Mouse (Mus musculus) C2C12 (cell line): Measurements from ENCODE around the gene Hes7. TPM values are rescaled to one million over a fixed set of nuclear protein-coding genes. Genes with fewer than 3 reads are reported as not detected.

Experiments used
- H3K27me3 ChIP-seq: one replicate; pipeline ENCODE4 v1.6.1; 2011; ENCODE audit not compliant: control insufficient read depth, insufficient read depth, insufficient read length
- H3K36me3 ChIP-seq: one replicate; pipeline ENCODE4 v1.6.1; 2011; ENCODE audit not compliant: control insufficient read depth, insufficient read depth
- H3K4me3 ChIP-seq: one replicate; pipeline ENCODE4 v1.5.1; 2011; ENCODE audit warnings: mild to moderate bottlenecking, control low read depth; ENCODE audit not compliant: poor library complexity, insufficient read depth, severe bottlenecking
- H3K79me2 ChIP-seq: one replicate; pipeline ENCODE4 v1.6.1; 2011; ENCODE audit not compliant: control insufficient read depth, insufficient read depth
- H3K79me3 ChIP-seq: one replicate; pipeline ENCODE4 v1.6.1; 2011; ENCODE audit warnings: low read depth, control low read depth
- H3ac ChIP-seq: one replicate; pipeline ENCODE3; 2011; ENCODE audit warnings: low read depth; ENCODE audit not compliant: control insufficient read depth, insufficient read length
- CEBPB ChIP-seq: IDR thresholded peaks from one replicate; pipeline ENCODE4 v1.6.1; 2011; ENCODE audit warnings: low read depth, mild to moderate bottlenecking, control low read depth, moderate library complexity
- CTCF ChIP-seq: IDR thresholded peaks from one replicate; pipeline ENCODE4 v1.5.1; 2011; ENCODE audit not compliant: control insufficient read depth, insufficient read depth, insufficient read length
- FOSL1 ChIP-seq: IDR thresholded peaks from one replicate; pipeline ENCODE4 v1.8.0; 2011; ENCODE audit warnings: mild to moderate bottlenecking, low read length; ENCODE audit not compliant: poor library complexity, insufficient read depth, severe bottlenecking
- MAX ChIP-seq: IDR thresholded peaks from one replicate; pipeline ENCODE4 v1.6.1; 2011; ENCODE audit warnings: mild to moderate bottlenecking, control low read depth
- MYOD1 ChIP-seq: IDR thresholded peaks from one replicate; pipeline ENCODE4 v1.6.1; 2011; ENCODE audit warnings: low read depth; ENCODE audit not compliant: control insufficient read depth, insufficient read length
- MYOG ChIP-seq: IDR thresholded peaks from one replicate; pipeline ENCODE4 v1.6.1; 2011; ENCODE audit not compliant: control insufficient read depth, insufficient read length; ENCODE audit errors: extremely low read depth
- USF1 ChIP-seq: IDR thresholded peaks from one replicate; pipeline ENCODE4 v1.6.1; 2011; ENCODE audit warnings: low read depth, mild to moderate bottlenecking, control low read depth, moderate library complexity
- polyA plus RNA-seq: library from polyadenylated mRNA; unstranded; fragments of >200 nt; fragmentation: generic; extraction: Trizol; gene quantifications from one replicate; pipeline ENCODE4 v1.2.1, GENCODE M21; 2012; ENCODE audit warnings: missing spikeins

The Hes7 gene
- polyA plus RNA-seq, 1 experiment = 0.06 TPM

- H3K27me3 ChIP-seq = no peaks in the 10 kb centered on the region
- H3K79me3 ChIP-seq = no peaks in the 10 kb centered on the region
- H3K4me3 ChIP-seq = peak overlapping the region; percentile 35
- H3K79me2 ChIP-seq = no peaks in the 10 kb centered on the region
- peak overlapping the region; percentile 52 for H3ac ChIP-seq
- TF ChIP-seq MAX (no peak), MYOD1 (no peak), MYOG (no peak), CEBPB (peak; percentile 13), USF1 (peak; percentile 57), CTCF (peak; percentile 32), FOSL1 (no peak)
- no peaks in the 10 kb centered on the region for H3K36me3 ChIP-seq
Measured at GRCm38 (mm10) chr11:69125041-69125851, 5.0 kb downstream of the Hes7 start.

- H3K4me3 ChIP-seq = peak within 1 kb of the TSS; percentile 35
- peak within 1 kb of the TSS; percentile 52 for H3ac ChIP-seq
- no peaks in the 10 kb centered on the region for H3K79me3 ChIP-seq
- no peaks in the 10 kb centered on the region for H3K36me3 ChIP-seq
- TF ChIP-seq FOSL1 (no peak), MAX (no peak), USF1 (no peak), CEBPB (no peak), MYOG (no peak), CTCF (no peak), MYOD1 (no peak)
- H3K27me3 ChIP-seq = no peaks in the 10 kb centered on the region
- no peaks in the 10 kb centered on the region for H3K79me2 ChIP-seq
Measured at GRCm38 (mm10) chr11:69125852-69125918, 5.5 kb downstream of the Hes7 start, which contains the start of gene Aloxe3. Gene Aloxe3 (plus strand): TSS chr11:69125896.

GRCm38 (mm10) chr11:69125919-69126705, 5.9 kb downstream of the Hes7 start:
- Histone ChIP-seq H3K27me3 (no peaks in the 10 kb centered on the region), H3K79me2 (no peaks in the 10 kb centered on the region), H3K4me3 (peak overlapping the region; percentile 35), H3K36me3 (no peaks in the 10 kb centered on the region), H3K79me3 (no peaks in the 10 kb centered on the region), H3ac (peak overlapping the region; percentile 37)
- TF ChIP-seq FOSL1 = no peak
- TF ChIP-seq MAX = no peak
- TF ChIP-seq MYOG = no peak
- TF ChIP-seq CTCF = no peak
- TF ChIP-seq MYOD1 = no peak
- TF ChIP-seq USF1 = no peak
- TF ChIP-seq CEBPB = no peak

- no peaks in the 10 kb centered on the region for H3K79me3 ChIP-seq
- H3K79me2 ChIP-seq = no peaks in the 10 kb centered on the region
- no peak for TF ChIP-seq CTCF
- H3K4me3 ChIP-seq = no peak overlapping the region
- no peaks in the 10 kb centered on the region for H3K27me3 ChIP-seq
- no peak overlapping the region for H3ac ChIP-seq
- H3K36me3 ChIP-seq = no peaks in the 10 kb centered on the region
Measured at GRCm38 (mm10) chr11:69126706-69127095, 6.5 kb downstream of the Hes7 start.

GRCm38 (mm10) chr11:69128426-69129122, 8.4 kb downstream of the Hes7 start:
- no peak for TF ChIP-seq MYOD1
- no peak for TF ChIP-seq CTCF
- TF ChIP-seq CEBPB = no peak
- no peak for TF ChIP-seq MYOG
- TF ChIP-seq USF1 = no peak
- no peak for TF ChIP-seq FOSL1
- TF ChIP-seq MAX = no peak
- H3K4me3 ChIP-seq = no peak overlapping the region
- no peaks in the 10 kb centered on the region for H3K36me3 ChIP-seq
- H3K27me3 ChIP-seq = no peaks in the 10 kb centered on the region
- no peak overlapping the region for H3ac ChIP-seq
- no peaks in the 10 kb centered on the region for H3K79me3 ChIP-seq
- no peaks in the 10 kb centered on the region for H3K79me2 ChIP-seq
